Mouse (Mus musculus): Measurements from ENCODE around the gene Dnah7b. TPM values are rescaled to one million over a fixed set of nuclear protein-coding genes. Genes with fewer than 3 reads are reported as not detected.
"Not testable (repeated sequence)": the region's sequence is repeated elsewhere in the genome, so short reads cannot be mapped to it uniquely, and the experiment has no call there.

Dnah7b gene
- polyA plus RNA-seq, 1 experiment from 2014 or later, result 2.3 TPM

GRCm38 (mm10) chr1:46414798-46415197, 348.7 kb downstream of the Dnah7b start:
- WGBS, result 91% methylated on average over 7 of the region's 7 CpGs
- H3K27ac ChIP-seq (ENCODE audit: low read depth, low read length); H3K9me3 ChIP-seq (ENCODE audit: control insufficient read depth, low read length); H3K4me1 ChIP-seq (ENCODE audit: control insufficient read depth, insufficient read depth, low read length); H3K4me2 ChIP-seq; H3K36me3 ChIP-seq (ENCODE audit: control insufficient read depth, insufficient read depth, low read length); ATAC-seq (ENCODE audit: low FRiP score); H3K4me3 ChIP-seq (ENCODE audit: low read depth, low read length); H3K9ac ChIP-seq (ENCODE audit: low read length); H3K27me3 ChIP-seq (ENCODE audit: control insufficient read depth, insufficient read depth, low read length); DNase-seq (ENCODE audit: low spot score, missing footprints): not testable (repeated sequence)

GRCm38 (mm10) chr1:46416946-46417345, 350.8 kb downstream of the Dnah7b start:
- not testable (repeated sequence) for H3K9me3 ChIP-seq (ENCODE audit: control insufficient read depth, low read length); H3K27ac ChIP-seq (ENCODE audit: low read depth, low read length); DNase-seq (ENCODE audit: low spot score, missing footprints); H3K9ac ChIP-seq (ENCODE audit: low read length); H3K4me3 ChIP-seq (ENCODE audit: low read depth, low read length); H3K36me3 ChIP-seq (ENCODE audit: control insufficient read depth, insufficient read depth, low read length); H3K27me3 ChIP-seq (ENCODE audit: control insufficient read depth, insufficient read depth, low read length); H3K4me1 ChIP-seq (ENCODE audit: control insufficient read depth, insufficient read depth, low read length); H3K4me2 ChIP-seq; ATAC-seq (ENCODE audit: low FRiP score)
- 26% methylated on average over 3 of the region's 3 CpGs for WGBS

GRCm38 (mm10) chr1:46418966-46419365, 352.9 kb downstream of the Dnah7b start:
- DNase-seq (ENCODE audit: low spot score, missing footprints); H3K9ac ChIP-seq (ENCODE audit: low read length); H3K27me3 ChIP-seq (ENCODE audit: control insufficient read depth, insufficient read depth, low read length); H3K4me2 ChIP-seq; ATAC-seq (ENCODE audit: low FRiP score); H3K9me3 ChIP-seq (ENCODE audit: control insufficient read depth, low read length); H3K4me3 ChIP-seq (ENCODE audit: low read depth, low read length); H3K4me1 ChIP-seq (ENCODE audit: control insufficient read depth, insufficient read depth, low read length); H3K27ac ChIP-seq (ENCODE audit: low read depth, low read length); H3K36me3 ChIP-seq (ENCODE audit: control insufficient read depth, insufficient read depth, low read length): not testable (repeated sequence)
- WGBS, result 98% methylated on average over 3 of the region's 4 CpGs

Other genes starting within 250 kb of the Dnah7b start
- not detected in 2 replicates for gene Gm5269, start 176.0 kb upstream of the Dnah7b start, polyA plus RNA-seq (2014; fragmentation: Nextera tagmentation; extraction: Ambion mirVana)
- 23.3 and 29.1 TPM in 2 replicates for gene Slc40a1, start 139.8 kb upstream of the Dnah7b start, polyA plus RNA-seq (2014; fragmentation: Nextera tagmentation; extraction: Ambion mirVana)